Mouse (Mus musculus): Measurements from ENCODE around the gene Tbcd.

- TF ChIP-seq CTCF (IDR thresholded peaks at IDR 0.05; ENCODE audit: control insufficient read depth, insufficient read depth, insufficient replicate concordance, low read depth, low read length) (no peak), POLR2A (IDR thresholded peaks at IDR 0.05; ENCODE audit: control insufficient read depth, low read depth, low read length) (no peak)
Measured at GRCm38 (mm10) chr11:121556727-121557126, 105.0 kb downstream of the Tbcd start.

All from testis, adult 2 months (tissue).